Mouse (Mus musculus): ENCODE measurements around the gene Mpped2.

- TF ChIP-seq CTCF (conservative IDR thresholded peaks at IDR 0.05; ENCODE audit: insufficient read depth, insufficient read length, low read depth, low read length) (no peak), POLR2A (IDR thresholded peaks at IDR 0.05; ENCODE audit: low read depth, low read length) (no peak)
Observed at GRCm38 (mm10) chr2:106649686-106650570, 43.1 kb upstream of the Mpped2 start.

All from kidney, adult 2 months (tissue).